Mouse (Mus musculus): ENCODE data around the gene Magi2. TPM values are rescaled to one million over a fixed set of nuclear protein-coding genes. Genes with fewer than 3 reads are reported as not detected.

The Magi2 gene
- polyA plus RNA-seq, 1 experiment: 0.18 TPM

GRCm38 (mm10) chr5:19747631-19748030, 520.8 kb downstream of the Magi2 start:
- Histone ChIP-seq H3K36me3 (ENCODE audit: control insufficient read depth, insufficient read depth) (no peaks in the 10 kb centered on the region), H3K79me3 (ENCODE audit: low read depth) (no peaks in the 10 kb centered on the region), H3K27me3 (ENCODE audit: control insufficient read depth, insufficient read depth, insufficient read length) (no peaks in the 10 kb centered on the region), H3ac (ENCODE audit: control insufficient read depth, insufficient read length, low read depth) (no peak overlapping the region), H3K4me3 (ENCODE audit: insufficient read depth, poor library complexity, severe bottlenecking) (no peak overlapping the region), H3K79me2 (ENCODE audit: control insufficient read depth, insufficient read depth) (no peaks in the 10 kb centered on the region)
- TF ChIP-seq USF1 (IDR thresholded peaks at IDR 0.05; ENCODE audit: low read depth) (no peak), FOSL1 (IDR thresholded peaks at IDR 0.05; ENCODE audit: insufficient read depth, low read length, poor library complexity, severe bottlenecking) (no peak), MAX (IDR thresholded peaks at IDR 0.05) (no peak), MYOD1 (IDR thresholded peaks at IDR 0.05; ENCODE audit: control insufficient read depth, insufficient read length, low read depth) (no peak), CEBPB (IDR thresholded peaks at IDR 0.05; ENCODE audit: low read depth) (no peak)

GRCm38 (mm10) chr5:19779224-19779623, 552.4 kb downstream of the Magi2 start:
- no peak for TF ChIP-seq USF1 (IDR thresholded peaks at IDR 0.05; ENCODE audit: low read depth)
- TF ChIP-seq CEBPB (IDR thresholded peaks at IDR 0.05; ENCODE audit: low read depth): no peak
- TF ChIP-seq CTCF (IDR thresholded peaks at IDR 0.05; ENCODE audit: control insufficient read depth, insufficient read depth, insufficient read length): no peak
- no peak for TF ChIP-seq MAX (IDR thresholded peaks at IDR 0.05)
- no peak for TF ChIP-seq MYOD1 (IDR thresholded peaks at IDR 0.05; ENCODE audit: control insufficient read depth, insufficient read length, low read depth)
- TF ChIP-seq MYOG (IDR thresholded peaks at IDR 0.05; ENCODE audit: control insufficient read depth, extremely low read depth, insufficient read length): no peak
- no peak for TF ChIP-seq FOSL1 (IDR thresholded peaks at IDR 0.05; ENCODE audit: insufficient read depth, low read length, poor library complexity, severe bottlenecking)

GRCm38 (mm10) chr5:19780076-19780475, 553.2 kb downstream of the Magi2 start:
- TF ChIP-seq MAX (IDR thresholded peaks at IDR 0.05) (no peak), MYOG (IDR thresholded peaks at IDR 0.05; ENCODE audit: control insufficient read depth, extremely low read depth, insufficient read length) (no peak), USF1 (IDR thresholded peaks at IDR 0.05; ENCODE audit: low read depth) (no peak), FOSL1 (IDR thresholded peaks at IDR 0.05; ENCODE audit: insufficient read depth, low read length, poor library complexity, severe bottlenecking) (no peak)
- Histone ChIP-seq H3ac (ENCODE audit: control insufficient read depth, insufficient read length, low read depth) (no peak overlapping the region), H3K79me3 (ENCODE audit: low read depth) (no peaks in the 10 kb centered on the region), H3K27me3 (ENCODE audit: control insufficient read depth, insufficient read depth, insufficient read length) (no peaks in the 10 kb centered on the region), H3K36me3 (ENCODE audit: control insufficient read depth, insufficient read depth) (no peaks in the 10 kb centered on the region), H3K4me3 (ENCODE audit: insufficient read depth, poor library complexity, severe bottlenecking) (no peak overlapping the region), H3K79me2 (ENCODE audit: control insufficient read depth, insufficient read depth) (no peaks in the 10 kb centered on the region)

More at GRCm38 (mm10) chr5:19779224-19779623, 552.4 kb downstream of the Magi2 start:
- Histone ChIP-seq H3K36me3 (ENCODE audit: control insufficient read depth, insufficient read depth) (no peaks in the 10 kb centered on the region), H3K4me3 (ENCODE audit: insufficient read depth, poor library complexity, severe bottlenecking) (no peak overlapping the region), H3K27me3 (ENCODE audit: control insufficient read depth, insufficient read depth, insufficient read length) (no peaks in the 10 kb centered on the region), H3K79me2 (ENCODE audit: control insufficient read depth, insufficient read depth) (no peaks in the 10 kb centered on the region), H3ac (ENCODE audit: control insufficient read depth, insufficient read length, low read depth) (no peak overlapping the region), H3K79me3 (ENCODE audit: low read depth) (no peaks in the 10 kb centered on the region)

GRCm38 (mm10) chr5:19785320-19785719, 558.5 kb downstream of the Magi2 start:
- TF ChIP-seq CEBPB (IDR thresholded peaks at IDR 0.05; ENCODE audit: low read depth) (no peak), MYOG (IDR thresholded peaks at IDR 0.05; ENCODE audit: control insufficient read depth, extremely low read depth, insufficient read length) (no peak), CTCF (IDR thresholded peaks at IDR 0.05; ENCODE audit: control insufficient read depth, insufficient read depth, insufficient read length) (no peak), FOSL1 (IDR thresholded peaks at IDR 0.05; ENCODE audit: insufficient read depth, low read length, poor library complexity, severe bottlenecking) (no peak)
- H3K36me3 ChIP-seq (ENCODE audit: control insufficient read depth, insufficient read depth): no peaks in the 10 kb centered on the region
- H3ac ChIP-seq (ENCODE audit: control insufficient read depth, insufficient read length, low read depth): no peak overlapping the region
- no peaks in the 10 kb centered on the region for H3K79me3 ChIP-seq (ENCODE audit: low read depth)
- H3K27me3 ChIP-seq (ENCODE audit: control insufficient read depth, insufficient read depth, insufficient read length): no peaks in the 10 kb centered on the region
- H3K79me2 ChIP-seq (ENCODE audit: control insufficient read depth, insufficient read depth): no peaks in the 10 kb centered on the region
- no peak overlapping the region for H3K4me3 ChIP-seq (ENCODE audit: insufficient read depth, poor library complexity, severe bottlenecking)

- no peaks in the 10 kb centered on the region for H3K27me3 ChIP-seq (ENCODE audit: control insufficient read depth, insufficient read depth, insufficient read length)
- TF ChIP-seq MYOG (IDR thresholded peaks at IDR 0.05; ENCODE audit: control insufficient read depth, extremely low read depth, insufficient read length): no peak
- TF ChIP-seq CEBPB (IDR thresholded peaks at IDR 0.05; ENCODE audit: low read depth): no peak
- no peak for TF ChIP-seq MAX (IDR thresholded peaks at IDR 0.05)
- TF ChIP-seq USF1 (IDR thresholded peaks at IDR 0.05; ENCODE audit: low read depth): no peak
- no peak for TF ChIP-seq MYOD1 (IDR thresholded peaks at IDR 0.05; ENCODE audit: control insufficient read depth, insufficient read length, low read depth)
- TF ChIP-seq CTCF (IDR thresholded peaks at IDR 0.05; ENCODE audit: control insufficient read depth, insufficient read depth, insufficient read length): no peak
- no peak for TF ChIP-seq FOSL1 (IDR thresholded peaks at IDR 0.05; ENCODE audit: insufficient read depth, low read length, poor library complexity, severe bottlenecking)
- H3ac ChIP-seq (ENCODE audit: control insufficient read depth, insufficient read length, low read depth): no peak overlapping the region
Observed at GRCm38 (mm10) chr5:19787522-19788144, 560.8 kb downstream of the Magi2 start.

GRCm38 (mm10) chr5:19803052-19803769, 576.4 kb downstream of the Magi2 start:
- Histone ChIP-seq H3K4me3 (ENCODE audit: insufficient read depth, poor library complexity, severe bottlenecking) (no peak overlapping the region), H3K79me3 (ENCODE audit: low read depth) (no peaks in the 10 kb centered on the region), H3K79me2 (ENCODE audit: control insufficient read depth, insufficient read depth) (no peaks in the 10 kb centered on the region), H3K27me3 (ENCODE audit: control insufficient read depth, insufficient read depth, insufficient read length) (no peaks in the 10 kb centered on the region), H3ac (ENCODE audit: control insufficient read depth, insufficient read length, low read depth) (no peak overlapping the region), H3K36me3 (ENCODE audit: control insufficient read depth, insufficient read depth) (no peaks in the 10 kb centered on the region)
- no peak for TF ChIP-seq MYOD1 (IDR thresholded peaks at IDR 0.05; ENCODE audit: control insufficient read depth, insufficient read length, low read depth)
- no peak for TF ChIP-seq MYOG (IDR thresholded peaks at IDR 0.05; ENCODE audit: control insufficient read depth, extremely low read depth, insufficient read length)
- no peak for TF ChIP-seq MAX (IDR thresholded peaks at IDR 0.05)
- TF ChIP-seq CEBPB (IDR thresholded peaks at IDR 0.05; ENCODE audit: low read depth): no peak
- TF ChIP-seq USF1 (IDR thresholded peaks at IDR 0.05; ENCODE audit: low read depth): no peak
- TF ChIP-seq CTCF (IDR thresholded peaks at IDR 0.05; ENCODE audit: control insufficient read depth, insufficient read depth, insufficient read length): no peak
- no peak for TF ChIP-seq FOSL1 (IDR thresholded peaks at IDR 0.05; ENCODE audit: insufficient read depth, low read length, poor library complexity, severe bottlenecking)

More at GRCm38 (mm10) chr5:19787522-19788144, 560.8 kb downstream of the Magi2 start:
- Histone ChIP-seq H3K79me3 (ENCODE audit: low read depth) (no peaks in the 10 kb centered on the region), H3K4me3 (ENCODE audit: insufficient read depth, poor library complexity, severe bottlenecking) (no peak overlapping the region), H3K79me2 (ENCODE audit: control insufficient read depth, insufficient read depth) (no peaks in the 10 kb centered on the region), H3K36me3 (ENCODE audit: control insufficient read depth, insufficient read depth) (no peaks in the 10 kb centered on the region)

Measured in C2C12 (cell line).